Mouse (Mus musculus): ENCODE data around the gene Sde2. TPM values are rescaled to one million over a fixed set of nuclear protein-coding genes. Genes with fewer than 3 reads are reported as not detected.
"Not testable (repeated sequence)": the region's sequence is repeated elsewhere in the genome, so short reads cannot be mapped to it uniquely, and the experiment has no call there.

Gene Sde2
- polyA plus RNA-seq, 1 experiment from 2014 or later, result 30.7 TPM

GRCm38 (mm10) chr1:180836467-180836866, 14.5 kb upstream of the Sde2 start:
- not testable (repeated sequence) for H3K9ac ChIP-seq; ATAC-seq (ENCODE audit: insufficient number of reproducible peaks, low FRiP score); H3K4me1 ChIP-seq (replicated peaks); H3K27ac ChIP-seq (ENCODE audit: poor library complexity, severe bottlenecking); H3K4me2 ChIP-seq; H3K27me3 ChIP-seq (replicated peaks); H3K36me3 ChIP-seq; H3K9me3 ChIP-seq (replicated peaks); H3K4me3 ChIP-seq
- 85% methylated on average over 8 of the region's 8 CpGs for WGBS

- H3K4me1 ChIP-seq (replicated peaks), result peaks cover 5% of the 10 kb centered on the region; the same call in 1 of the 2 replicates
- no peak overlapping the region for H3K4me2 ChIP-seq
- peaks cover 2% of the 10 kb centered on the region; the same call in 1 of the 2 replicates for H3K9me3 ChIP-seq (replicated peaks)
- WGBS, result 71% methylated on average over 5 of the region's 5 CpGs
- H3K9ac ChIP-seq, result no peak overlapping the region
- H3K27ac ChIP-seq (ENCODE audit: poor library complexity, severe bottlenecking), result no peak overlapping the region
- no peaks in the 10 kb centered on the region for H3K36me3 ChIP-seq
- H3K4me3 ChIP-seq, result no peak overlapping the region
- ATAC-seq (ENCODE audit: insufficient number of reproducible peaks, low FRiP score), result no peak
- H3K27me3 ChIP-seq (replicated peaks), result no peaks in the 10 kb centered on the region
These were observed 13.7 kb upstream of the Sde2 start for GRCm38 (mm10) chr1:180837186-180837585.

- Histone ChIP-seq H3K4me3 (no peak overlapping the region), H3K27ac (ENCODE audit: poor library complexity, severe bottlenecking) (no peak overlapping the region), H3K9ac (no peak overlapping the region), H3K4me2 (no peak overlapping the region), H3K36me3 (no peaks in the 10 kb centered on the region), H3K27me3 (replicated peaks) (no peaks in the 10 kb centered on the region), H3K4me1 (replicated peaks) (peaks cover 5% of the 10 kb centered on the region; the same call in 1 of the 2 replicates), H3K9me3 (replicated peaks) (peaks cover 2% of the 10 kb centered on the region; the same call in 1 of the 2 replicates)
- WGBS, result 53% methylated on average over 6 of the region's 6 CpGs
- no peak for ATAC-seq (ENCODE audit: insufficient number of reproducible peaks, low FRiP score)
These were observed 12.9 kb upstream of the Sde2 start for GRCm38 (mm10) chr1:180838014-180838413.

GRCm38 (mm10) chr1:180839201-180839910, 11.6 kb upstream of the Sde2 start:
- H3K9ac ChIP-seq, result no peak overlapping the region
- no peak overlapping the region for H3K4me3 ChIP-seq
- ATAC-seq (ENCODE audit: insufficient number of reproducible peaks, low FRiP score), result no peak
- H3K4me2 ChIP-seq, result no peak overlapping the region
- H3K36me3 ChIP-seq, result no peaks in the 10 kb centered on the region
- peaks cover 5% of the 10 kb centered on the region; the same call in 1 of the 2 replicates for H3K4me1 ChIP-seq (replicated peaks)
- WGBS, result 68% methylated on average over 8 of the region's 8 CpGs
- H3K9me3 ChIP-seq (replicated peaks), result peaks cover 2% of the 10 kb centered on the region; the same call in 1 of the 2 replicates
- H3K27me3 ChIP-seq (replicated peaks), result no peaks in the 10 kb centered on the region
- H3K27ac ChIP-seq (ENCODE audit: poor library complexity, severe bottlenecking), result no peak overlapping the region

DNA sequence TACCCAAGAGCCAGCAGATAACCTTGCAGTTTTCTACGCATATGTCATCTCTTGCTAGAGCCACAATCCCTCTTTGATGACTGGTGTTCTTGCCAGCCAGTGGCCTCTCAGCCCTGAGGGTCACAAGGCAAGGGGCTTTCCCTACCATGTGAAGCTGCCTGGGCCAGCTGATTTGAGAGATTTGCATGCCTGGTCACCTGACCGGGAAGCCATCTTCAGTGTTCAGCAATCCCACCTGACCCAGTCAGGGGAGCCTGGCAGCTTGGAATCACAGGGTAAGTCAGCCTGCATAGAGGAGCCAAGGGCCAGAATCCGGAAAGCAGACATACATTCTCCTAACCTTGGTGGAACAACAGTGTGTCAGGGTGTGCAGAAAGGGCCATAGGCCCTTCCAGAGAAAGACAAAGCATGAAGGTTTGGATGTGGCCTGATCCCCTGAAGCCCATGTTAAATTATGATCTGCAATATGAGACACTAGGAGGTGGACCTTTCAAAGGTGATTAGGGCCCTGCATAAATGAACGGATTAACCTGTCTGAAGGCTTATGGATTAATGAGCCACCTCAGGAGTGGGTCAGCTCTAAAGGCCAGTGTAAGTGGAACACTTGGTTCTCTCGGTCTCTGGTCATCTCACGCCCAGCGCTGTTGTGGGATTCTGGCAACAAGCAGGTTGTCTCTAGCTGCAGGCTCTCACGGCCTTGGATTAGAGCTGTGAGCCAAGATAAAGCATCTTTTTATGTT, 9.2 kb upstream of the Sde2 start:
- no peaks in the 10 kb centered on the region for H3K27me3 ChIP-seq (replicated peaks)
- no peaks in the 10 kb centered on the region for H3K36me3 ChIP-seq
- peaks cover 5% of the 10 kb centered on the region; the same call in 1 of the 2 replicates for H3K4me1 ChIP-seq (replicated peaks)
- H3K4me2 ChIP-seq, result no peak overlapping the region
- no peak overlapping the region for H3K9ac ChIP-seq
- no peak overlapping the region for H3K4me3 ChIP-seq
- no peak overlapping the region for H3K27ac ChIP-seq (ENCODE audit: poor library complexity, severe bottlenecking)
- no peak for ATAC-seq (ENCODE audit: insufficient number of reproducible peaks, low FRiP score)
- WGBS, result 87% methylated on average over 8 of the region's 8 CpGs
- no peaks in the 10 kb centered on the region for H3K9me3 ChIP-seq (replicated peaks)

DNA sequence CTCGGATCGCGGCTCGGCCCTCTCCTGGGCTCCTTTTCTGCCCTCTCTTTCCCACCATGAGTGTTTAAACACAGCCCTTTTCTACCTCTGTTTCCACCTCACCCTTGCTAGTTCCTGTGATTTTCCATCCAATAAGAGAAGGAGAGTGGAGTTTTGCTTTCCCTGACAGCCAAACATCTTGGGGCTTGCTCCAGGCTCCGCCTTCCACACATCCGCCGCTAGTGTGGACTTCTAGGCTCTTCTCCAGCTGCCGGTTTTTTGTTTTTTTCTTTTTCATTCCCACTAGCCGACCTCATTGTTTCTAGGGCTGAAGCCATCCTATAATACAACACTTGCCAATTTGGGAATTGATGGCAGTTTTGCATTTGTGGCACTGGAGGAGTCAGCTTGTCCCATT, 2.8 kb upstream of the Sde2 start:
- H3K9ac ChIP-seq, result peak overlapping the region; percentile 80
- WGBS, result 2% methylated on average over 9 of the region's 9 CpGs
- no peaks in the 10 kb centered on the region for H3K36me3 ChIP-seq
- H3K4me1 ChIP-seq (replicated peaks), result peaks cover 31% of the 10 kb centered on the region
- peak overlapping the region; percentile 97 for H3K27ac ChIP-seq (ENCODE audit: poor library complexity, severe bottlenecking)
- peak overlapping the region; percentile 76 for H3K4me2 ChIP-seq
- H3K9me3 ChIP-seq (replicated peaks), result no peaks in the 10 kb centered on the region
- peak; percentile 75 for ATAC-seq (ENCODE audit: insufficient number of reproducible peaks, low FRiP score)
- H3K27me3 ChIP-seq (replicated peaks), result no peaks in the 10 kb centered on the region
- H3K4me3 ChIP-seq, result peak overlapping the region; percentile 38

DNA sequence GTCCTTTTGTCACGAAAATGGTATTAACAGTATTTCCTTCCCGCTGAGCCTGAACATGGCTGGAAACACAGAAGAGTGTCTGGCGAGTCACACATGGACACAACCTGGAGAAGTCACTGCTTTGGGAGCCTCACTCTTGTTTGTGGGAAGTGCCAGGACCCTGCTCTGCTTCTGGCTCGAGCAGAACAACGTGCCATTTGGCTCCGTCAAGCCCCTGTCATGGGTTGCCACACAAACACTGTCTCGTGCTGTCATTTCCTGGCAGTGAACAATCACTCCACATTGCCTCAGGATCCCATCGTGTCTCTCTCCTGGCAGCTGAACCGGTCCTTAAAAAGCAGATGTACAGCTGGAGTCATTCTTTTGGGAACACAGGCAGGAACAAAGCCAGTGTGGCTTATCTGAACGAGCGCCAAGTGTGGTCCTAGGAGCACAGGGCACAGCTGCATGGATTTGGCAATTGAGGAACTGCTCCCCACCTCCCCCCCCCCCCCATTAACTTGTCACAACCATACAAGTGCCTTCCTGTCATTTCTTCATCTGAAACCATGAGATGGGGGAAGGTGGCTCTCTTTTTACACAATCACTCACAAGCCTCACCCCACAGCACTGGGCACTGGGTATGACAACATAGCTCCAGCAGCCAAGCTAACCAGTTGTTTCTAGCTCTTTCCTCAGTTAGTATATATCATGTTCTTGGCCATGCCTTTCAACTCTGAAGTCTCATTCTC, 2.3 kb upstream of the Sde2 start:
- ATAC-seq (ENCODE audit: insufficient number of reproducible peaks, low FRiP score), result no peak
- 8% methylated on average over 11 of the region's 11 CpGs for WGBS
- H3K36me3 ChIP-seq, result no peaks in the 10 kb centered on the region

DNA sequence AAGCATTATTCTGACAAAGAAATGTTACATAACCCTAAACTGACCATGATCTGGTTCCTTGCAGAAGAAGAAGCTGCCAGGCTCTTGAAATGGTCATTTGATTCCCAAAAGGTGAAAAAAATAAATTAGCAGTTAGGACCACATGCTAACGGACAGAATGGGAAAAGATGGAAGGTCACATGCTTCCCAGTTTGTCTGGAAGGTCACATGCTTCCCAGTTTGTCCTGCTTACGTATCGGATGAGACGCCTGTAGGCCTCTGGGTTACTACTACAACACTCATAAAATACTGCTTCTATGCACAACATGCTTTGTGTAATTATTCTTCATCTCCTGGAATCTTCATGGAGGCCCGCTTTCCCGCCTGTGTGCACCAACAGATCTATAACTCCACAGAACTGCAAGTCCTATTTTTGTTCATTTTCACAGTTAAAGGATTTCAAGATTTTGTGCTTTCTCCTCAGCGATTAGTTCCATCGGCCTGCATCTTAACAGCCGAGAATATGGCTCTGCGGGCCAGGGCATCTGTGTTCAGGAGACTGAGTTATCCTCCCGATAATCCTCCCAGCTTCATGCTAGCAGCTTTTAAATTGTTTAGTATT, 1.1 kb upstream of the Sde2 start:
- Histone ChIP-seq H3K4me2 (peak overlapping the region; percentile 70), H3K9ac (peak overlapping the region; percentile 74), H3K9me3 (replicated peaks) (no peaks in the 10 kb centered on the region), H3K36me3 (no peaks in the 10 kb centered on the region), H3K27ac (ENCODE audit: poor library complexity, severe bottlenecking) (peak overlapping the region; percentile 99), H3K4me1 (replicated peaks) (peaks cover 31% of the 10 kb centered on the region), H3K27me3 (replicated peaks) (no peaks in the 10 kb centered on the region), H3K4me3 (peak overlapping the region; percentile 84)
- no peak for ATAC-seq (ENCODE audit: insufficient number of reproducible peaks, low FRiP score)
- 37% methylated on average over 11 of the region's 11 CpGs for WGBS

More for the DNA sequence above, 2.3 kb upstream of the Sde2 start:
- Histone ChIP-seq H3K4me3 (peak overlapping the region; percentile 38), H3K27ac (ENCODE audit: poor library complexity, severe bottlenecking) (peak overlapping the region; percentile 97), H3K27me3 (replicated peaks) (no peaks in the 10 kb centered on the region), H3K4me2 (peak overlapping the region; percentile 76), H3K9me3 (replicated peaks) (no peaks in the 10 kb centered on the region), H3K4me1 (replicated peaks) (peaks cover 31% of the 10 kb centered on the region), H3K9ac (peak overlapping the region; percentile 80)

DNA sequence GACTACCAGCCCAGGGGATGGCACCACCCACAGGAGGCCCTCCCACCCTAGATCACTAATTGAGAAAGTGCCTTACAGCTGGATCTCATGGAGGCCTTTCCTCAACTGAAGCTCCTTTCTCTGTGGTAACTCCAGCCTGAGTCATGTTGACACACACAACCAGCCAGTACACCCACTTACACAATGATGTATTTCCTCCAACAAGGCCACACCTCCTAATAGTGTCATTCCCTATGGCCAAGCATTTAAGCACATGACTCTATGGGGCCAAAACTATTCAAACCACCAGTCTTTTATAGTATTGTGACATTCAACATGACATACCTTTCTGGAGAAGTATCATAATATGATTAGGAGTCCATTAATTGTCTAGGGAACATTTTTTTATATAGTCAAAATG, 7.8 kb downstream of the Sde2 start:
- H3K4me2 ChIP-seq, result no peak overlapping the region
- H3K4me1 ChIP-seq (replicated peaks), result no peaks in the 10 kb centered on the region
- H3K4me3 ChIP-seq, result no peak overlapping the region
- no peaks in the 10 kb centered on the region for H3K9me3 ChIP-seq (replicated peaks)
- H3K9ac ChIP-seq, result no peak overlapping the region
- no peak overlapping the region for H3K27ac ChIP-seq (ENCODE audit: poor library complexity, severe bottlenecking)
- peaks cover 79% of the 10 kb centered on the region for H3K36me3 ChIP-seq
- no peaks in the 10 kb centered on the region for H3K27me3 ChIP-seq (replicated peaks)
- no peak for ATAC-seq (ENCODE audit: insufficient number of reproducible peaks, low FRiP score)

GRCm38 (mm10) chr1:180860030-180860429, 9.1 kb downstream of the Sde2 start:
- Histone ChIP-seq H3K27ac (ENCODE audit: poor library complexity, severe bottlenecking) (no peak overlapping the region), H3K4me2 (no peak overlapping the region), H3K9me3 (replicated peaks) (no peaks in the 10 kb centered on the region), H3K36me3 (peaks cover 91% of the 10 kb centered on the region), H3K4me1 (replicated peaks) (no peaks in the 10 kb centered on the region), H3K27me3 (replicated peaks) (no peaks in the 10 kb centered on the region), H3K9ac (0 out of 2 replicates have a peak overlapping the region, but pooled peaks have one; percentile 11), H3K4me3 (no peak overlapping the region)
- 72% methylated on average over 6 of the region's 6 CpGs for WGBS
- no peak for ATAC-seq (ENCODE audit: insufficient number of reproducible peaks, low FRiP score)

- Histone ChIP-seq H3K36me3 (peaks cover 89% of the 10 kb centered on the region), H3K9ac (no peak overlapping the region), H3K27me3 (replicated peaks) (no peaks in the 10 kb centered on the region), H3K9me3 (replicated peaks) (no peaks in the 10 kb centered on the region), H3K27ac (ENCODE audit: poor library complexity, severe bottlenecking) (no peak overlapping the region), H3K4me3 (no peak overlapping the region), H3K4me1 (replicated peaks) (0 out of 2 replicates have a peak, but pooled peaks cover 3% of the 10 kb centered on the region), H3K4me2 (no peak overlapping the region)
- WGBS, result 5% methylated on average over 1 of the region's 1 CpGs
- ATAC-seq (ENCODE audit: insufficient number of reproducible peaks, low FRiP score), result no peak
These were observed 12.7 kb downstream of the Sde2 start for GRCm38 (mm10) chr1:180863606-180864005.
